Mouse (Mus musculus) stomach, postnatal 0 days (tissue): ENCODE measurements around the gene Dand5.

ENCODE experiments used
- CTCF ChIP-seq: IDR thresholded peaks from 2 replicates; pipeline ENCODE4 v1.5.1; 2016; ENCODE audit warnings: antibody characterized with exemption, low read depth, mild to moderate bottlenecking, moderate library complexity
- EP300 ChIP-seq: optimal IDR thresholded peaks from 2 replicates; pipeline ENCODE3; 2016; ENCODE audit warnings: antibody characterized with exemption

- TF ChIP-seq CTCF, result no peak
- no peak for TF ChIP-seq EP300
Measured at GRCm38 (mm10) chr8:84856864-84857441, 34.3 kb upstream of the Dand5 start, which contains the start of gene Farsa.
